In genomic region chr15:31365720-31366591, GRCm38 (mm10) we compare ENCODE assay signal across 8 mouse cellular contexts. TPM values are rescaled to one million over a fixed set of nuclear protein-coding genes. Genes with fewer than 3 reads are reported as not detected.
DNase-seq lines count a peak whose midpoint lies in the region; ATAC-seq and TF ChIP-seq lines count a peak whose summit lies in the region.

No protein-coding gene starts in this region.

- H3K9ac ChIP-seq in forebrain, embryonic 11.5 days (ENCODE audit: low read length): 0 out of 2 replicates have a peak overlapping the region, but pooled peaks have one; percentile 20
- H3K9ac ChIP-seq in hindbrain, embryonic 15.5 days: no peak overlapping the region; the same call in 1 of the 2 replicates
- no peak overlapping the region for H3K9ac ChIP-seq in liver, embryonic 15.5 days

- peak; percentile 20; the same call in 1 of the 2 replicates for TF ChIP-seq POLR2A in lung, adult 2 months (IDR thresholded peaks at IDR 0.05; ENCODE audit: borderline replicate concordance, extremely low read depth, low read depth, low read length)

- no peak for ATAC-seq in forebrain, embryonic 11.5 days (replicated peaks; ENCODE audit: low FRiP score)
- ATAC-seq in hindbrain, embryonic 15.5 days (ENCODE audit: low FRiP score, low read depth): 0 out of 2 replicates have a peak, but pooled peaks have one; percentile 28
- ATAC-seq in liver, embryonic 15.5 days (ENCODE audit: insufficient read depth): 0 out of 2 replicates have a peak, but pooled peaks have one; percentile 33

- no peak overlapping the region for H3K27ac ChIP-seq in forebrain, embryonic 11.5 days (ENCODE audit: low read depth, low read length)
- no peak overlapping the region for H3K27ac ChIP-seq in hindbrain, embryonic 15.5 days (replicated peaks)
- no peak overlapping the region for H3K27ac ChIP-seq in liver, embryonic 15.5 days (replicated peaks)

- 5% methylated on average over 37 of the region's 37 CpGs for WGBS in lung, adult 2 months
- WGBS in forebrain, embryonic 11.5 days: 2% methylated on average over 37 of the region's 37 CpGs
- WGBS in hindbrain, embryonic 15.5 days: 2% methylated on average over 37 of the region's 37 CpGs
- 3% methylated on average over 37 of the region's 37 CpGs for WGBS in liver, embryonic 15.5 days (ENCODE audit: insufficient replicate concordance)

- H3K4me1 ChIP-seq in lung, adult 2 months (ENCODE audit: control insufficient read depth, insufficient read depth, low read length): peaks cover 15% of the 10 kb centered on the region
- peaks cover 13% of the 10 kb centered on the region; the same call in 1 of the 2 replicates for H3K4me1 ChIP-seq in forebrain, embryonic 11.5 days (replicated peaks; ENCODE audit: control insufficient read depth, insufficient read depth, low read length)
- peaks cover 30% of the 10 kb centered on the region for H3K4me1 ChIP-seq in hindbrain, embryonic 15.5 days (replicated peaks)
- H3K4me1 ChIP-seq in liver, embryonic 15.5 days (replicated peaks): peaks cover 3% of the 10 kb centered on the region; the same call in 1 of the 2 replicates

- peak overlapping the region; percentile 91 for H3K4me3 ChIP-seq in lung, adult 2 months (replicated peaks; ENCODE audit: extremely low read depth, low read depth, low read length)
- H3K4me3 ChIP-seq in forebrain, embryonic 11.5 days (ENCODE audit: low read depth, low read length): peak overlapping the region; percentile 54
- H3K4me3 ChIP-seq in hindbrain, embryonic 15.5 days: peak overlapping the region; percentile 53
- peak overlapping the region; percentile 50 for H3K4me3 ChIP-seq in liver, embryonic 15.5 days (replicated peaks)

- no peak for TF ChIP-seq CTCF in lung, adult 2 months (IDR thresholded peaks at IDR 0.05; ENCODE audit: insufficient read depth, low read length)

- peak overlapping the region; percentile 100 for H3K4me2 ChIP-seq in forebrain, embryonic 11.5 days (ENCODE audit: low read depth, low read length, severe bottlenecking)
- H3K4me2 ChIP-seq in hindbrain, embryonic 15.5 days: peak overlapping the region; percentile 98
- H3K4me2 ChIP-seq in liver, embryonic 15.5 days: peak overlapping the region; percentile 70

- no peaks in the 10 kb centered on the region for H3K9me3 ChIP-seq in forebrain, embryonic 11.5 days (ENCODE audit: control insufficient read depth, low read length)
- H3K9me3 ChIP-seq in hindbrain, embryonic 15.5 days: no peaks in the 10 kb centered on the region
- no peaks in the 10 kb centered on the region for H3K9me3 ChIP-seq in liver, embryonic 15.5 days (replicated peaks)

- peaks cover 49% of the 10 kb centered on the region for H3K27me3 ChIP-seq in forebrain, embryonic 11.5 days (ENCODE audit: control insufficient read depth, insufficient read depth, low read length)
- H3K27me3 ChIP-seq in hindbrain, embryonic 15.5 days: peaks cover 55% of the 10 kb centered on the region
- peaks cover 61% of the 10 kb centered on the region for H3K27me3 ChIP-seq in liver, embryonic 15.5 days

- DNase-seq in lung, adult 2 months: peak; percentile 49
- DNase-seq in lung, postnatal 25 days (ENCODE audit: low spot score): no peak
- DNase-seq in forebrain, embryonic 11.5 days (ENCODE audit: low spot score): peak; percentile 58
- peak; percentile 47 for DNase-seq in retina, embryonic 14.5 days (ENCODE audit: low spot score)
- no peak for DNase-seq in spleen, postnatal 36 days (ENCODE audit: low spot score in 2 of 2)
- DNase-seq in yolk sac, embryonic 10.5 days (ENCODE audit: low spot score): no peak

- H3K36me3 ChIP-seq in forebrain, embryonic 11.5 days (ENCODE audit: control insufficient read depth, insufficient read depth, low read length): no peaks in the 10 kb centered on the region
- H3K36me3 ChIP-seq in hindbrain, embryonic 15.5 days: no peaks in the 10 kb centered on the region
- H3K36me3 ChIP-seq in liver, embryonic 15.5 days (replicated peaks): no peaks in the 10 kb centered on the region

RNA-seq across cellular contexts. Expression of gene Ankrd33b, which starts 1.6 kb away (rescaled TPM):
- 39.4 and 42.2 TPM in 2 replicates for polyA plus RNA-seq in lung, adult 2 months (2012; rRNA removed)
- 0.32 and 0.56 TPM in 2 replicates for polyA plus RNA-seq in forebrain, embryonic 11.5 days (2014; fragmentation: Nextera tagmentation; extraction: Ambion mirVana)
- 1.0 and 1.5 TPM in 2 replicates for polyA plus RNA-seq in hindbrain, embryonic 15.5 days (2015; fragmentation: Nextera tagmentation; extraction: Ambion mirVana)
- polyA plus RNA-seq in liver, embryonic 15.5 days (2015; fragmentation: Nextera tagmentation; extraction: Ambion mirVana): 0.62 and 0.76 TPM in 2 replicates

Comparison
In these comparisons a context has a peak if more than half of its experiments do, and no peak if none do; other contexts are left out.
1. DNase-seq: peak in lung, adult 2 months (single experiment), forebrain, embryonic 11.5 days (single experiment) and retina, embryonic 14.5 days (single experiment); none in lung, postnatal 25 days (single experiment), spleen, postnatal 36 days (0 of 2) and yolk sac, embryonic 10.5 days (single experiment).
2. RNA of gene Ankrd33b, which starts 1.6 kb away (polyA plus RNA-seq): 39.4 to 42.2 TPM in lung, adult 2 months; 1.0 to 1.5 TPM in hindbrain, embryonic 15.5 days, 0.62 to 0.76 TPM in liver, embryonic 15.5 days and 0.32 to 0.56 TPM in forebrain, embryonic 11.5 days; every median in the first group is over 10 times any median in the second.
3. Peak in every context shown above with its lines, with median percentiles within 50 percentile points of each other: H3K4me3 ChIP-seq and H3K4me2 ChIP-seq.